Mouse (Mus musculus) megakaryocyte, embryonic 14.5 days (primary cell): ENCODE measurements around the gene Parva. TPM values are rescaled to one million over a fixed set of nuclear protein-coding genes. Genes with fewer than 3 reads are reported as not detected.

ENCODE experiments used
- H3K27me3 ChIP-seq: replicated peaks from 2 replicates; pipeline ENCODE3; 2012; ENCODE audit warnings: inconsistent platforms
- H3K36me3 ChIP-seq: replicated peaks from 2 replicates; pipeline ENCODE3; 2012; ENCODE audit warnings: low read length, inconsistent platforms, mixed read lengths
- H3K4me1 ChIP-seq: 2 replicates; pipeline ENCODE4 v1.6.1; 2012; ENCODE audit warnings: inconsistent platforms
- H3K4me3 ChIP-seq: replicated peaks from 2 replicates; pipeline ENCODE3; 2012; ENCODE audit warnings: moderate library complexity, mild to moderate bottlenecking, inconsistent platforms
- H3K9me3 ChIP-seq: 2 replicates; pipeline ENCODE4 v1.6.1; 2012; ENCODE audit warnings: inconsistent platforms
- FLI1 ChIP-seq: IDR thresholded peaks from 2 replicates; pipeline ENCODE4 v1.6.1; 2012; ENCODE audit warnings: low read length, inconsistent platforms, mixed read lengths
- GATA1 ChIP-seq: IDR thresholded peaks from 3 replicates; pipeline ENCODE4 v1.6.1; 2012; ENCODE audit warnings: mixed read lengths, low read length, inconsistent platforms, borderline replicate concordance
- polyA plus RNA-seq: library from polyadenylated mRNA; stranded (reverse); fragments of >175 nt; gene quantifications from 2 replicates; pipeline ENCODE4 v1.2.3, GENCODE M21; 2012; ENCODE audit warnings: low replicate concordance; ENCODE audit not compliant: insufficient read depth

Gene Parva
- 0.07 TPM in 1 of 2 replicates, not detected in the other for polyA plus RNA-seq

- Histone ChIP-seq H3K27me3 (peaks cover 45% of the 10 kb centered on the region), H3K4me3 (peak within 1 kb of the TSS; percentile 82), H3K36me3 (no peaks in the 10 kb centered on the region), H3K4me1 (peaks cover 9% of the 10 kb centered on the region), H3K9me3 (peaks cover 5% of the 10 kb centered on the region; the same call in 1 of the 2 replicates)
- TF ChIP-seq FLI1, result no peak
- no peak for TF ChIP-seq GATA1
Observed at GRCm38 (mm10) chr7:112427357-112428157, at the start of gene Parva. Gene Parva, plus strand, starts transcription at chr7:112427505.

DNA sequence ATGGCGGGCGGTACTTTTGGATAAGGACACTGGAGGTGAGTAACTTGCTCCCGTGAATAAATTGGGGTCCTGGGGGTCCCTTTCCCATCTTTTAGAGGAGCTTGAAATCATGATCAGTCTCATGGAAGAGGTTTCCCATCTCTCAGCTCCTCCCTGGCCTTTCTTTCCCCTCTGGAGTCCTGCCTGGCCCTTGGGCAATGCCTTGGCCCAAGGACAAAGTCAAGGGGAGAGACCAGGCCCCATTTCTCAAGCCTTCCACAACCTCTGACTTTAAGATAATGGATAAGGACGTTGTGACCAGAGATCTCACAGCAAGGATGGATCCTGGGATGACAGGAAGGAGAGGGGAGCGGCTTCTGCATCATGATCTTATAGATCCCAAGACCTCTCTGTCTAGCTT lies 49.2 kb upstream of the Parva start:
- H3K27me3 ChIP-seq, result peaks cover 25% of the 10 kb centered on the region
- no peak overlapping the region for H3K4me3 ChIP-seq
- TF ChIP-seq FLI1 (no peak), GATA1 (no peak)
- no peaks in the 10 kb centered on the region for H3K36me3 ChIP-seq
- peaks cover 5% of the 10 kb centered on the region; the same call in 1 of the 2 replicates for H3K9me3 ChIP-seq
- H3K4me1 ChIP-seq, result peaks cover 8% of the 10 kb centered on the region

DNA sequence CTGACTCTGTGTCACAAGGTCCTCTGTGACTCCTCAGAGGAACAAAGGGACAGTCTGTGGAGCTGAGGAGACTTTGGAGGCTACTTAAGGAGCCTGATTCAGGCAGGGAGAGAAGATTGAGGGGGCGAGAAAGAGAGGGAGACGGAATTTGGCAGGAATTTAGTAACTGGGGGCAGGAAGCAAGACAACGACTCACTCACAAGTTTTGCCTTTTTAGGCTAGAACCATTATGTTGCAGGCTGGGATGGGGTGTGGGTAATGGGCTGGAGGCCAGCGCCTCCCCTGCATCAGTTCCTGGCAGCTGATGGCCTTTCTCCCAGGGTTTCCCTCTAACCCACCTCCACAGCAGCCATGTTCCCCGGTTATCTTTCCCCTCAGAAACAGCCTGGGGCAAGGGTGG lies 48.8 kb upstream of the Parva start:
- H3K4me3 ChIP-seq, result no peak overlapping the region
- peaks cover 27% of the 10 kb centered on the region for H3K27me3 ChIP-seq
- TF ChIP-seq FLI1 (no peak), GATA1 (no peak)
- peaks cover 5% of the 10 kb centered on the region; the same call in 1 of the 2 replicates for H3K9me3 ChIP-seq
- H3K36me3 ChIP-seq, result no peaks in the 10 kb centered on the region
- H3K4me1 ChIP-seq, result peaks cover 8% of the 10 kb centered on the region

GRCm38 (mm10) chr7:112386521-112386920 lies 40.8 kb upstream of the Parva start:
- Histone ChIP-seq H3K27me3 (peaks cover 24% of the 10 kb centered on the region), H3K36me3 (no peaks in the 10 kb centered on the region), H3K9me3 (no peaks in the 10 kb centered on the region), H3K4me3 (no peak overlapping the region), H3K4me1 (peaks cover 35% of the 10 kb centered on the region)
- TF ChIP-seq GATA1, result no peak
- no peak for TF ChIP-seq FLI1

GRCm38 (mm10) chr7:112387876-112388275 lies 39.4 kb upstream of the Parva start:
- TF ChIP-seq FLI1, result no peak
- no peak for TF ChIP-seq GATA1

GRCm38 (mm10) chr7:112388363-112388875 lies 38.9 kb upstream of the Parva start:
- peaks cover 53% of the 10 kb centered on the region for H3K4me1 ChIP-seq
- H3K4me3 ChIP-seq, result no peak overlapping the region
- H3K36me3 ChIP-seq, result no peaks in the 10 kb centered on the region
- no peaks in the 10 kb centered on the region for H3K9me3 ChIP-seq
- peaks cover 20% of the 10 kb centered on the region for H3K27me3 ChIP-seq
- TF ChIP-seq FLI1 (no peak), GATA1 (no peak)

More at GRCm38 (mm10) chr7:112387876-112388275, 39.4 kb upstream of the Parva start:
- H3K4me3 ChIP-seq, result no peak overlapping the region
- H3K27me3 ChIP-seq, result peaks cover 22% of the 10 kb centered on the region
- H3K4me1 ChIP-seq, result peaks cover 48% of the 10 kb centered on the region
- H3K9me3 ChIP-seq, result no peaks in the 10 kb centered on the region
- no peaks in the 10 kb centered on the region for H3K36me3 ChIP-seq

DNA sequence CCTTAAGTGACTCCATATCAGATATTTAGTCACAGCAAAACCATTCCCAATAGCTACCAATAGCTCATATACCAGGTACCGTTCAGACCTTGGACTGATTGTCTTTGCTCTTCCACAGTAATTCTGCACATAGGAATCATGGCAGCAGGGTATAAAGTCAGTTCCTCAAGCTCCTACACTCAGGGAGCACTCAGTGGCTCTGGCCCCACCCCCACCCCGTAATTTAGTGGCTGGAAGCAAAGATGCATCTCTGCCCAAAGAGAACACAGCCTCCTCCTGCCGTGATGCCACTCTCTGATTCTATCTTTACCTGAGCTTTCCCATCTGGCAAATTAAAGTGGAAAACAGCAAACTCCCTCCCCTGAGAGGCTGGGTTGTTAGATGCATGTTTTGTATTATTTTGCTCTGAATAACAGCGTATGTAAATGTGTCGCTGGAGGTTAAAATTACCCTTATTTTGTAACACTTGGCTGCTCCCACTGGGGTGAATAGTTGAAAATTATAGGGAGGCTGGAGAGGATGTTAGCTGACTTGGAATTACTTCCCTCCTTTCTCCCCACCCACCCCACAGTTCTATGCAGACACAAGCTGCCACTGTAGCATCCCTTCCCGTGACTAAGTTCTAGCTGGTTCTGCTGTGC lies 37.6 kb upstream of the Parva start:
- Histone ChIP-seq H3K36me3 (no peaks in the 10 kb centered on the region), H3K4me3 (no peak overlapping the region), H3K9me3 (no peaks in the 10 kb centered on the region), H3K27me3 (peaks cover 20% of the 10 kb centered on the region), H3K4me1 (peaks cover 54% of the 10 kb centered on the region)
- TF ChIP-seq GATA1 (no peak), FLI1 (no peak)

DNA sequence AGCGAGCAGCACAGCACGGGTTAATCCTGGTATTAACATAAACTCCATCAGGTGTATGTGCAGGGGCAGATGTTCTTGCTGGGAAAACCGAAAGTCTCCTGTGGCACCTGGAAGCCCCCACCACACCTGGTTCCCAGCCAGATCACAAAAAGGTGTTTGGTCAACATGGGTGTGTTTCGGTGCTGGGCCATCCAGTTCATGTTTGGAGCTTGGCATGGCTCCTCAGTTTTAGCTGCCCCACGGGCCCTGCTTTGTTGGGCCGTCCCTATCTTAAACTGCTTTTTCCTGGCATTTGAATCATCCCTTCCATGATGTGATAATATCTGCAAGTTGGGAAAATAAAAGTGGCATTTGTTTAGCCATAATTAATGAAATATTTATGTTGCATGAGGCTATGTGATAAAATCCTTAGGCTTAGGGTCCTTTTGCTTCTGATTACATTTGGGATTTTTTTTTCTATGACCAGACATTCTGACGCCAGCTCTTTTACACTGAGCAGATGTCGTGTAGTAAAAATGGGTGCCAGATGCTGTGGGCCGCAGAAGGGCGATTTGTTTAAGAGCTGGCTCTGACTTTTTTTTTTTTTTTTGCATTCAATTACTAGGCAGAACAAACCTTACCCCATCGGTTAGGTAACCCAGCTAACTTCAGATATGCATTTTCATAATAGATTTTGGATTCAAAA lies 36.9 kb upstream of the Parva start:
- H3K36me3 ChIP-seq, result no peaks in the 10 kb centered on the region
- H3K9me3 ChIP-seq, result no peaks in the 10 kb centered on the region
- H3K27me3 ChIP-seq, result peaks cover 22% of the 10 kb centered on the region
- TF ChIP-seq FLI1, result no peak
- no peak for TF ChIP-seq GATA1
- peaks cover 54% of the 10 kb centered on the region for H3K4me1 ChIP-seq
- H3K4me3 ChIP-seq, result no peak overlapping the region

- no peaks in the 10 kb centered on the region for H3K9me3 ChIP-seq
- no peak overlapping the region for H3K4me3 ChIP-seq
- no peaks in the 10 kb centered on the region for H3K36me3 ChIP-seq
- H3K4me1 ChIP-seq, result peaks cover 54% of the 10 kb centered on the region
- TF ChIP-seq FLI1 (no peak), GATA1 (no peak)
- peaks cover 24% of the 10 kb centered on the region for H3K27me3 ChIP-seq
Observed at GRCm38 (mm10) chr7:112390937-112391605, 36.2 kb upstream of the Parva start.
